Mouse (Mus musculus) lung, postnatal 36 days (tissue): ENCODE results near the gene Camk2n2.

Source experiments
- DNase-seq: peaks from one replicate; pipeline ENCODE4 v3.0.0; 2022; ENCODE audit warnings: mixed read lengths

Camk2n2 gene

GRCm38 (mm10) chr16:20610501-20611356 is 10.4 kb downstream of the Camk2n2 start:
- peak; percentile 84 for DNase-seq

GRCm38 (mm10) chr16:20604705-20605104 is 16.4 kb downstream of the Camk2n2 start:
- no peak for DNase-seq

DNA sequence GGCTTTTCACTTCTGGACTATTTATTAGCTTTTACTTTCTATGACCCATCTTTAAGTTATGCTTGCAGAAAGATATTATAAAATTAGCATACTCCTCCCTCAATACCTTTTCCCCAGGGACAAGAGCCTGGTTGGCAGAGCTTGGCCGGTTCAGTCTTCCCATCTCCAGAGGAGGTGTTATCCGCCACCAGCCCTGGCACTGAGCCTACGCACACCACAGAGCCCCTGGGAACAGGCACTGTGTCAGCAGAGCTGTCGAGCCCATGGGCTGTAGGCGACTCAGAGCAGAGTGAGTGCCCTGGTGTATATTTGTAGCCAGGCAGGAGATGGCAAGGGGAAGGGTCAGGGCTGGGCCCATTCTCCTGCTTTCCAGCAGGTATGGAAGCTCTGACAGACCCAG is 20.6 kb downstream of the Camk2n2 start:
- no peak for DNase-seq

- DNase-seq, result no peak
Measured at GRCm38 (mm10) chr16:20596687-20597441, 24.2 kb downstream of the Camk2n2 start.

- DNase-seq, result no peak
Measured at GRCm38 (mm10) chr16:20595737-20596136, 25.4 kb downstream of the Camk2n2 start.

- no peak for DNase-seq
Measured at GRCm38 (mm10) chr16:20595060-20595673, 25.9 kb downstream of the Camk2n2 start.

DNA sequence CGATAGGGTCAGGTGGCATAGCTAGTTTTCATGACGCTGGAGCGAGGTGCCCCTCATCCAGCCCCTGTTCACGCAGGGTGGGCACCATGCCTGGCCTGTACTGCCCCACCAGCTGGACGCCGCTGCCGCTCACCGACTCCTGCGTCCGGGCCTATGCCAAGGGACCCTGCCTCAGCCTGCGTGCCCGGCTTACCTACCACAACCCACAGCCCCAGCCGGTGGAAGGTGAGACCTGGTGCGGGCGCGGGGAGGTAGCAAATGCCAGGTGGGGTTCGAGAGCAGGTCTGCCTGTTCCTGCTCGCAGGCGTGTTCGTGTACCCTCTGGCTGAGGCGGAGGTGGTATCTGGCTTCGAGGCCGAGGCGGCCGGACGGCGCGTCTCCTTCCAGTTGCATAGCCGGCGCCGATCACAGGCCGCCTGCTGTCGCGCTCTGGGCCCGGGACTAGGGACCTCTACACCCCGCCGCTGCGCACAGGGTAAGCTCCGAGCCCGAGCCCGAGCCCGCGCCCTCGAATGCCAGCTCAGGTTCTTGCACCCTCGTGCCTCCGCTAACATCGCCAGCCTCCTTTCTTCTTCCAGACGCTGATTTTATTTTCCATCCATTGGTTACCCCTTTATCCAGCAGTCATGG is 29.9 kb downstream of the Camk2n2 start:
- no peak for DNase-seq

DNA sequence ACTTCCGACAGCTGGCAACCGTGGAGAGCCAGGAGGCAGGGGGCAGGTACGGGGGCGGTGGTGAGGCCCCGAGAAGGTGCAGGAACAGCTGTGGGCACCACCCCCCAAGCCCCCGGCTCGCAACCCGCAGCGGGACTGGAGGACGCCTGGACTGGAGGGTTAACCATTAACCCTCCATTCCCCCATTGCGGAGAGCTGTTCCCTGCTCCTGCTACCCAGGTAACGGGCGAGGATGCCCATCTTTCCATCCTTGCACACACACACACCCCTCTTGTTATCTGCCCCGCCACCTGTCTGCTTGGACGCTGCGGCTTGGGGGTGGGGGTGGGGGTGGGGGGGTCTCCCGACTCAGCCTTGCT is 30.4 kb downstream of the Camk2n2 start:
- DNase-seq, result no peak

DNA sequence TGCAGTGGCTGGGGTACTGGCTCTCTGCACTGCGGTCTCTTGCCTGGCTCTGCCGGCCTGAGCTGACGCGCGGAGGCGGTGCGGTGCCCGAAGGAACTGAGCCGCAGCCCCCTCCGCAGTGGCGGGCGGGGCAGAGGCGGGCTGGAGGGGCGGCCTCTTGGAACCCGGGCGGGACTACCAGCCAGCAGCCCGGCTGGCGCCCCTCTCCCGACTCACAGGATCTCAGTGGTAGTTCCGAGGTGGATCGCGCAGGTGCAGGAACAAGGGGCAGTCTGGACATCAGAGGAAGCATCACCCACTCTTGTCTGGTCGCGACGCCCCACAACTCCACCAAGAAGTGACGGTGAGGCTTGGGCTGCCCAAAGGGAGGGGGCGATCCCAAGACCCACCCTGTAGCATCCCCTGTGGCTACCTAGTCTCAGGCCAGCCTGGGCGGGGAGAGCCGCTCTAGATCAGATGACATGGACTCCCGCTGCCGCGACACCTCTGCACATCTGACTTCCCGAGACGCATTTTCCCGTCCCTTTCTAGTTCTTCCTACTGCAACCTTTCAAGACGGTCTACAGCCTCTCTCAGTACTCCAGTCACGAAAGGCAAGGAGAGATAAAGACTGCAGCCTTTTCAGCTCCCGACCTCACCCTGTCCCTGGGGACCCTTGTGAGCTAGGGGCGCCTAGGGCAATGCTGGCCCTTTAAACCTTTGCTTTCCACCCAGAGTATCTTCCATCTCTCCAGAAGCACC is 31.0 kb downstream of the Camk2n2 start:
- DNase-seq, result no peak

- no peak for DNase-seq
Measured at GRCm38 (mm10) chr16:20589366-20589938, 31.6 kb downstream of the Camk2n2 start, which contains the start of gene Vwa5b2. TSS of gene Vwa5b2 (plus strand) at chr16:20589471.
